Mouse (Mus musculus) brain, embryonic 14.5 days (tissue): ENCODE measurements around the gene Myl3.

ENCODE experiments used
- CTCF ChIP-seq: fragments of 200-500 bp; IDR thresholded peaks from 2 replicates; pipeline ENCODE4 v1.5.1; 2012; ENCODE audit warnings: inconsistent platforms, mild to moderate bottlenecking, moderate library complexity, borderline replicate concordance; ENCODE audit not compliant: insufficient read depth, insufficient read length; ENCODE audit errors: extremely low read depth
- POLR2A ChIP-seq: fragments of 200-500 bp; IDR thresholded peaks from 2 replicates; pipeline ENCODE4 v1.6.1; 2012; ENCODE audit warnings: mild to moderate bottlenecking, inconsistent platforms, borderline replicate concordance; ENCODE audit not compliant: poor library complexity, insufficient read depth, insufficient read length, severe bottlenecking; ENCODE audit errors: extremely low read depth

DNA sequence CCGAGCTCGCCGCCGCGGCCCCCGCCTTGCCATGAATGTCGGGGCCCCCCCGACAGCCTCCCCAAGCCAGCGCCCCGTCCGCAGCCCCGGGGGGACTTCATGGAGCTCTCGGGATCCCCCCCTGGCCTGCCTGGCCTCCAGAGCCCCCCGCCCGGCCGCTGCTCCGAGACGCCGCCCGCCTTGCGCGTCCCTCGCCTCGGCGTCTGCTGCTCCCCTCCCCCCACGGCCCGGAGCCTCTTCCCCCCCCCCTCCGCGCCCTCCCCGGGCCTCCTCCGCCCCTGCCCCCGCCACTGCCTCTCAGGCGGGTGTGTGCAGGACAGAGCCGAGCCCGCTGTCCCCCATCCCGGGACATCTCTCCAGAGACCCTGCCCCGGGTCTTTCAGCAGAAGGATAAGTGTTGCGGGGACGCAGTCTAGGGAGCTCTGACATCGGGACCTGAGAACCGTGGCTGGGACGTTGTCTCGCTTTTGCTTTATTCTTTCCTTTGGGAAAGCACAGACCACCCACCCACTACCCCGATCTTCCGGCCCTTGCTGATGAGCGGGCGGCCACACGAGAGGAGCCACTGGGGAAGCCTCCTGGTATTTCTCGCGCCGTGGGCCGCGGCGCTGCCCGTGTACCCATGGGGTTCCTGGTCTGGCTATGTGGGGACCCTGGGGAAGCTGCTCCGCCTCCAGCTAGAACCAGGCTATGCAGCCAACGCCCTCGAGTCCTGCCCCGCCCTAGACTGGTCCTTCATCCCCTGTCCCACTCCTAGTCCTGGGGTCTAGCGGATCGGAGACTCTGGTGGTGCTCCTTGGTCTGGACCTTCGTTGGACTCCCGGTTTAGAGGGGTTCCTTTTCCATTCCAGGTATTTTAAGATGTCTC, 2.0 kb downstream of the Myl3 start:
- no peak for TF ChIP-seq POLR2A
- TF ChIP-seq CTCF: no peak
